Mouse (Mus musculus): ENCODE data around the gene Klf4.

Klf4 gene

DNA sequence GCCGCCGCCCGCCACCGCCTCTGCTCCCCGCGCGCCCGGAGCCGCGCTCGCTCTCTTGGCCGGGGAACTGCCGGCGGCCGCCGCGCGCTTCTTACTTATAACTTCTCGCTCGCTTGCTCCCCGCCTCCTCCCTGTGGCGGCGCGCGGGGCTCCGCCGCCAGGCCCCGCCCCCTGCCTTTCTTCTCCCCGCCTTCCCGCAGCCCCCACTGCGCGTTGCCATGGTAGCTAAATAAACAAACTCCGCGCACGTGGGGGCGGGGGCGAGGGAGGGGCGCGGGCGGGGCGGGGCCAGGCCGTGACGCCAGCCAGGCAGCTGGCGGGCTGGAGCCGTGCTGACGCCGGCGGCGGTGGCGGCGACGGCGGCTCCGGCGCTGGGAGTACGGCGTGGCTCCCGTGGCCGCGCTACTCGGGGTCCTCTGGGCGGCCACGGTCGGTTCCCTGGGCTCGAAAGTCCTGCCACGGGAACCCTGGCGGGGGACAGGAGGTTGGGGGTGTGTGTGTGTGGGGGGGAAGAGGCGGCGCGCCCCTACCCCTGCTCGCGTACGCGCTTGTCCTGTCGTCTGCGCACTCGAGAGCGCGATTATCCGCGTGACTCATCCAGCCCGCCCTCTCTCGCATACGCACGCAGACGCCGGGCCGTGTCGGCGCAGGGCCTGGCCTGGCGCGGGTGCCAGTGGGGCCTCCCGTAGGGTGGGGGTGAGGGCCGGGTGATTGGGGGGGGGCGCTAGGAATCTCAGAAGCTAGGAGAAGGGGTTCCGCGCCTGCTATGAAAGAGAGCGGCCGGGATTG is at the start of gene Klf4:
Gene Klf4 (minus strand): TSS at position 60 of the 789 bp plus-strand sequence.
- peak; percentile 90 for DNase-seq

DNA sequence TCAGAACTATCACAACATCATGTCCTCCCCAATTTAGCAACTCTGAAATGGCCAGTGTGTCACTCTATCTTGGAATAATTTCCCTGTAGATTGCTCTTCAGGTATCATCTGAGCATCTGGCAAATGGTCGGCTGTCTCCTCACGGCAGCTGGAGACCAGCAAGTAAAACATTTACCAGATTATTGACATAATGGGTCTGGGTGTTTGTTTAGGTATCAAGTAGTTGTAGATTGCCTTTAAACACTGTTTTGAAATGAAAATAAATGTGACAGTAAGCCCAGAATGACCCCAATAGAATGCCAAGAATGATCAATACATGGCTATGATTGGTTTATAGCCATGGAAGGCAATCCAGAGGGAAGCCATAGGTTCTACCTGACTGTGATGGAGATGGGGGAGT is 39.2 kb upstream of the Klf4 start:
- DNase-seq, result no peak

DNA sequence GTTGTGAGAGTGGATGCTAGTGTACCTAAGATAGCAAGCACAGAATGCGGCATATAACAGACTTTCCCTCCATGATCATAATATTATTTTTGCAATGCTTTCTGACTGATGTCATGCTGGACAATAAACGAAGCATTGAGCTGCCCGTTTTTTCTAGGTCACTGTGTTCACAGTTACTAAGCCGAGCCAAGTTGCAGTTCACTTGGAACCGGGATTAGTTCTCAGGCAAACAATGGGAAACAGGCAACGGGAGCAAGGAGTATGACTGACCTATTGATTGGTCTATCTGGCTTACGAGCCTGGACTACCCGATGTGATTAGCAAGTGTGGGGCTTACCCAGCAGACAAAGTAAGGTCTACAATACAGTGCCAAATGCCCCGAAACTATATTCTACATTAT is 35.7 kb upstream of the Klf4 start:
- DNase-seq, result no peak

DNA sequence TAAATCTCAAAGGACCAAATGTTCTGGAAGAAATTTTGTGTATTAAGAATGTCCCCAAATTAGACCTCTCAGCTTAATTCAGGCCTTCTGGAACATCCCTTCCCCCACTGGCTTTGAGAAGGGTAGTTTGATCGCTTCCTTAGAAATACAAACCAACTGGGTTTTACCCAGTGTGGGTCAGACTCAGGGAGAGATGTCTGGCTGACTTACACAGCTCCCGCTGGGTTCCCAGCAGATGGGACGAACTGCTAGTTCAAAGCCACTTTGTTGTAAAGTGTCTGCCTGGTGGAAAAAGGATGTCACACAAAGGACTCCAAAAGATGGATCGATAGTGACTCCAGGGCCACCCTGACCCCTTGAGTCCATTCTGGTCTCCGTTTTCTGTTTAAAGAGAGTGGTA is 35.3 kb upstream of the Klf4 start:
- no peak for DNase-seq

DNA sequence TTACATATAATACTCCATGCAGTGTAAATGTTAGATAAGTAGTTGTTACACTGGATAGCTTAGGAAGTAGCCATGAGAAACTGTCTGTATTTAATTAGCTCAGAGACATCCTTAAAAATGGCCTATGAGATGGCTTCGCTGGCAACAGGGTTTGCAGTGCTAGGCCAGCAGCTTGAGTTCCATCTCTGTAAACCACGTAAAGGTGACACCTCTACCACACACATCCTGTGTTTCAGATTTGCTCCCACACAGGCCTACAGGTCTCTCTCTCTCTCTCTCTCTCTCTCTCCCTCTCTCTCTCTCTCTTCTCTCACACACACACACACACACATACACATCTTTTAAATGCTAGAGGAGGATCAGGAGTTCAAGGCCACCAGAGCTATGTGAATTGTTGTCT is 32.1 kb upstream of the Klf4 start:
- DNase-seq, result no peak

DNA sequence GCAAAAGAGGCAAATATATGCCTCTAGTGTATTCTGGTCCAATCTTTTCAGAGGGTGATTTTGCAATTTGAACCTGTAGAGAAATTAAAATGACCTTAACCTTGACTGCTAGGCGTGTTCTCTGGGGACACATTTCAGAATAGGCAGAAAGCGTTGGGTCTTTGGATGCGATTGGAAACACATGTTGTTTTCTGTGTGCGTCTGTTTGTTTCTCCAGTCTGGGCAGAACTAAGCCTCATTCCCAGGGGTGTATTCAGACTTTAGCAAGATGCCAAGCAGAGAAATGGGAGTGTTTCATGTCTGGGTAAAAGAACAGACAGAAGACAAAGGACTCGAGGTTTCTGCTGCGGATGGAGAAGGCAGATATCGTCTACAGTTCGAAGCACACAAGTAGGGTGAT is 30.8 kb upstream of the Klf4 start:
- DNase-seq, result no peak

DNA sequence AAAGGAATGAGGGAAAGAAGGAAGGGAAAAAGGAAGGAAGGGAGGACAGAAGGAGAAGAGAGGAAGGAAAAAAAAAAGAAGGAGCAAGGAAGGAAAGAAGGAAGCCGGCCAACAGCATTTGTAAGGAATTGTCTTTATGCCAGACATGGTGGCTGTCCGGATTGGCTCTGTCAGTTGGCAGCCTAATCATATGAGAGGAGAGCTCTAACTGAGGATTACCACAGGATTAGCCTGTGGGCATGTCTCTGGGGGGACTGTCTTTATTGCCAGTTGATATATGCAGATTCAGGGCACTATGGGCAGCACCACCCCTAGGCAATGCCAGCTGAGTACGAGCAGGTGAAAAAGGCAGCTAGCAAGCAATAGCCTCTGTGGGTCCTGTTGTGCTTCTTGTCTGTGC is 29.8 kb upstream of the Klf4 start:
- no peak for DNase-seq

DNA sequence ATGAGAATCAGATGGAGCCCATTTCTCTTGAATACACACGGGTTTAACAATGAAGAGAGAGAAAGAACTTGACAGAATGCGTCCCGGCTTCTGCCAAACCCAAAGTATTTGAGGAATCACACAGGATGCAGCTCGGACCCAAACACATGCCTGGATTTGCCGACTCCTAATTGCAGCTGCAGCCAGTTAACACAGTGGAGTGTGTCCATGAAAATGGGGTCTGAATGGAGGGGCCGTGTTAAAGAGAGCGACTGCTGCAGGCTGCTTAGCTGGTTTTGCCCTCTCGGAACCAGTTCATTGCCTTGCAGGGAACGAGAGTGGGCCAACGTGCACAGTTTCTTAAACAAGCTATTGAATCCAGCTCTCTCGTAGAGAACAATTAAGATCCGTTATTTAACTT is 14.6 kb upstream of the Klf4 start:
- DNase-seq, result no peak

DNA sequence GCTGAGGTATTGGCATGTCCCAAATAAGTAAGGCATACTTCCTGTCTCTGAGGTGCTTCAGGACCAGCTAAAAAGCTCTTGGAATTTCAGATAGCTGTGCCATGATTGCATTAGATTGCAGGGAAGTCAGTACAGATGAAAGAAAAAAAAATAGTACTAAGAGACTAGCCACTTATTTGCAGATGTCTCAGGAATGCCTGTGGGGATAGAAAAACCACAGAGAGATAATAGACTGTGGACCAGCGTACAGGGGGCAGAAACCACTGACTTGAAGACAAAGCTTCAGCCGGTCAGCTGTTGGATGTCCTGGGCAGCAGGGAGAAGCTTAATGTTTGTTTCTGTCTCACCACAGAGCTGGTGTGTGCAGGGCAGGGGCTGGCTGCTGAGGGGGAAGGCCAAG is 10.5 kb upstream of the Klf4 start:
- no peak for DNase-seq

DNA sequence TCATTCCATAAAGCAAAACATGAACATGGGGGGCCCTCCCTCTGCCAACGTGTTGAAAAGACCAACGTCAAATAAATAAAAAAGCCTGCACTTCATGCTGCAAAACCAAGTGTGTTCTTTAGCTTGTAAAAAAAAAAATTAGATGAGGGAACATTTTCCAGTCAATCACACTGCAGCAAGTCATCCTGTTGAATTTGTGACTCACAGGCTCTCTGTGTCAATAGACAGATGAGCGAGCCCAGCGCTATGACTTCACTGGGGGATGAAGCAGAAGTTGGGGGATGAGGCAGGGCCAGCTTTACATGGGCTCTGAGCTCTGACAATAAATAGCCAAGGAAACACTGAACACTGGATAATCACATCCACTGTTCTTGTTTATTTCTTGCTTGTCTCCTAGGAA is 9.4 kb upstream of the Klf4 start:
- no peak for DNase-seq

DNA sequence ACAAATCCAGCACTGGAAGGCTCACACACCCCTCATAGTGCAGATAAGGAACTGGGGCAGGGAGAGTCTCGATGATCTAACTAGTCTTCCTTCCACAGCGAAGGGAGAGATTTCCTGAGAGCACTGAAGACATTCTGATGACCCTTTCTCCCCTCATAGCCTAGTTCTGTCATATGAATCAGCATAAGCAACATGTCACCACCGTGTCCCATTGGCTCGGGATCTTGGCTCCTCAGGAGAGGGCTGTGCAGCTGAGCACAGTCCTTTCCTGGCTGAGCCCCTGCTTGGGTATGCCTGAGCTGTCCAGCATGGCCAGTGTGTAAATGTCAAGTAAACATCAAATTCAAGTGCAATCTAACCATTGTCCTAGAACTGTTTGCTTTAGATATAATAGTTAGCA is 9.0 kb upstream of the Klf4 start:
- DNase-seq, result no peak

DNA sequence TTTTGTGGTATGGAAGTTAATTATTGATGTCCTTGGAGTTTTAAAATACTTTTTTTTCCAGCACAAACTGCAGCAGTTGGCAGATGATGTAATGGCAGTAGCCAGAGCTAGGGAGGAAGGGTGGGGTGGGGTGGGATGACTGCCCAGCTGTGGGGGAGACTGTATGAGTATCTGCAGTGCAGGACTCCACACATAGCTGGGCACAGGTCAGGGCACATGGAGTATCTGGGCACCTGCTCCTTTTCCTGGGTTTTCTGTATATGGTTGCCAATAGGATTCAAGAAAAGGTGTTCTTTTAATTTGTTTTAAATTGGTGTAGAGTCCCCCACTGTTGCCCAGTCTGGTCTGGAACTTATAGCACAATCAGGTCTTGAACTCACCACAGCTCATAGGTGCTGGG is 2.7 kb upstream of the Klf4 start:
- DNase-seq, result no peak

DNA sequence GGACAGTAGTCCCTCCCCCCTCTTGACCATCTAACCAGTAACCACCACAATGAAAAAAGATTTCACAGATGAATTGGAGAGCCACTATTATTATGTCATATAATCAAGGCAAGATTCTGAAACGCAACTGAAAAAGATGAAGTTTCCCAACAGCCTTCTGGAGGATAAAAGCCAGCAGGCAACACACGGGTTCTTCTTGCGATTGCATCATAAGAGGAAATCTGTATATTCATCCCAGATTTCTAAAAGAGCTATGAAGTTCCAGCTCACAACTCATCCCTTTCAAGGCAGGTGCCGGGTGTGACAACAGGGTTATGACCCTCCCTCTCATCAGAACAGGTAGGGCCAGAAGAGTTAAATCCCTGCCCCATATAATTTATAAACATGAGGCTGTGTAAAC is 2.2 kb upstream of the Klf4 start:
- DNase-seq, result no peak

DNA sequence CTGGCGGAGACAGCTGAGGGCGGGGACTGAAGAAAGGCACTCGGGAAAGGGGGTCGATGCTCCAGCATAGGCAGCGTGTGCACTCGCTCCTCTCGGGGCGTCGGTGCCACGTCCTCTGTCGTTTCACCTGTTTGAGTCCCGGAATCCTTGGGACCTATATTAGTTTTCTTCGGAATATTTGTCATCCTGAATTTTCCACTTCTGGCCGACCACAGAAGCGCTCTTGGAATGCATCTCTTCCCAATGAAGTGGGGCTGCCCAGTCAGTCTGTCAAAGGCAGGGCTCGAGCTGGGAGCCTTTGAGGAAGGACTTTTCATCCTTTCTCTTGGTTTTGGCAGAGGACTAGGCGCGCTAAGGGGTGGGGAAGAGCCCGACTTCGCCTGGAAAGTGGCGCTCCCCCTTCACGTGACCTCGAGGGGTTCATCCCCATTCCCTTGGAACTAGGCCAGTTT is 1.6 kb upstream of the Klf4 start:
- DNase-seq, result peak; percentile 16

DNA sequence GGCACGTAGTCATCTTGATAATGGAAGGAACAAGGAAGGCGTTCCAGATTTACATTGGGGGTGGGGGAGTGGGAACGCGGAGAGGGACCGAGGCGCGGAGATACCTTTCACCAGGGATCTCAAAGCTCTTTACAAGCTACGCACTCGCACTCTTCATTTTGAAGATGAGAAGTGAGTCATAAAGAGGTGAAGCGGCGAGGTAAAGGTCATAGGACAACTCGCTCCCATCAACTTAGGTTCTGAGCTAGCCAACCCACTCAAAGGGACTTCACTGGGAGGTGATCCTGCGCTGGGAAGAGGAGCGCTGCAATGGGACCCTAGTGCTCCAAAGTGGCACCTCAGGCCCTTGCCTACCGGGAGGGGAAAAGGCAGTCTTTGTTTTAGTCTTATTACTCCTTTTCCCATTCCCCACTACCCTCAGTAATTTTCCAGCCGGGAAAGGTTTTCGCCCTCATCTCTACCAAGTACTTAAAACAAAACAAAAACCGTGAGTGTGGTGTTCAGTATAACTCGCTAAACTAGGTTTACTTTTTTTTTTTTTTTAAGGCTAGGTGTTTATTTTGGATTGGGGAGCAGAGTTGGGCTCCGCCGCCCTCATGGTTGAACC is 1.0 kb upstream of the Klf4 start:
- DNase-seq, result no peak

DNA sequence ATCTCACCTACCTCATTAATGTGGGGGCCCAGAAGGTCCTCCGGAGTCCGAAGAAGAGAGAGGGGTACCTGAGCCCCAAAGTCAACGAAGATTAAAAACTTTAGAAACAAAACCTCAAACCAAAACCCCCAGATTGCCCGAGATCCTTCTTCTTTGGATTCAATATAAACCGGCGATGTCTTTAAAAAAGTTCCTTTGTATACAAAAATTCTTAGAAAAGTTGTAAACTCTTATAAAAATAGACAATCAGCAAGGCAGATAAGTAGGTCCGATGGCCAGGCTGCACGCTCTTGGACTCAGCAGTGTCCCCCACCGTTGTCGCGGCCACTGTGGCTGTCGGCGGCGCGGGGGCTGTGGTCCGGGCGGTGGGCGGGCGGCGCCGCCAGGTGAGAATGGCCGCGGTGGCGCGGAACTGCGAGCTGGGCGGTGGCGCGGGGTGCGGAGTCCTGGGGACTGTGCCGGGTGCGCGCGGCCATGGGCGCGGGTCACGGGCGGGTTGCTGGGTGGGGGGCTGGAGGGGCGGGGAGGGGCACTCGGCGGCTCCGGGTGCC is 335 bp downstream of the Klf4 start:
- peak; percentile 22 for DNase-seq

DNA sequence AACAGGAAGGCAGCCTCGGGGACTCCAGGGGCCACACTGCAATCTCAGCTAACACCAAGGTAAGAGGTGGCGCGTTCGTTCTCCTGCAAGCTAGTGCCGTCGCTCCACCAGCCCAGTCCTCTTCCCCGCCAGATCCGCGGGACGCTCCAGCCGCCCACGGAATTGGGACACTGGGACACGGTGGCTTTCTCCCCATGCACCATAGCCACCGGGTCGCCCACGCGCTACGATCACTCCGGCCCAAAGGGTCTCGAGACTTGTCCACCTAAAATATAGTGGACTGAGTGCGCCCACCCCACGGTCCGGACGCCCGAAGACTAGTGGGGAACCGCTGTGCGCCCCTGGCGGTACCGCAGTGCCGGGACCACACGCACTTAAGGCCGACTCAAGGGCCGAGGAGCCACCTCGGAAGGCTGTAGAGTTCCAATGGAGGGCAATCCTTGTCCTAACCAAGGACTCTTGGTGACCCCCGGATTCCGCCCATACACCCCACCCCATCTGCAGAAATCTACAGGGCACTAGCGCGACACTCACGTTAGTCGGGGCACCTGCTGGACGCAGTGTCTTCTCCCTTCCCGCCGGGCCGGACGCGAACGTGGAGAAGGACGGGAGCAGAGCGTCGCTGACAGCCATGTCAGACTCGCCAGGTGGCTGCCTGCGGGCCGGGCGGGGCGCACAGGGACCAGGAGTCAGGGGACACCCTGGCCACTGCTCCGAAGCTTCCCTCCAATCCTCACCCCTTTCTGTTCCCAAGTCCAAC is 990 bp downstream of the Klf4 start:
- DNase-seq, result peak; percentile 28

DNA sequence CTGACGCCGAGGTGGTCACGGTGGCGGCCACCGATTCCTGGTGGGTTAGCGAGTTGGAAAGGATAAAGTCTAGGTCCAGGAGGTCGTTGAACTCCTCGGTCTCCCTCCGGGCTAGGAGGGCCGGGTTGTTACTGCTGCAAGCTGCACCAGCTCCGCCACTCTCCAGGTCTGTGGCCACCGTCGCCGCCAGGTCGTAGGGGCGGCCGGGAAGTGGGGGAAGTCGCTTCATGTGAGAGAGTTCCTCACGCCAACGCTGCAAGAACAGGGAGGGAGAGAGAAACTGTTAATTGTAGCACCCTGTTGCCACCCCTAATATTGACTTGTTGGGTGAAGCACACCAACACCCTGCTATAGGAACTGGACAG is 1.6 kb downstream of the Klf4 start:
- DNase-seq, result no peak

DNA sequence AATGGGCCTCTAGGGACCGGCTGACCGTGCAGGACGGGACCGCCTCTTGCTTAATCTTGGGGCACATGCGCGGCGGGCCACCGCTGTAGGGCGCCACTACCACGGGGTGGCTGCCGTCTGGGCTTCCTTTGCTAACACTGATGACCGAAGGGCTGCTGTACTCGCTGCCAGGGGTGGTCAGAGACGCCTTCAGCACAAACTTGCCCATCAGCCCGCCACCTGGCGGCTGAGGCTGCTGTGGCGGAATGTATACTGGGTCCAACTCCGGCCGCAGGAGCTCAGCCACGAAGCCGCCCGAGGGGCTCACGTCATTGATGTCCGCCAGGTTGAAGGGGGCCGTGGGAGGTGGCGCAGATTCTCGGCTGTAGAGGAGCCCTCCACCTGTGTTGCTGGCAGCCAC is 2.0 kb downstream of the Klf4 start:
- peak; percentile 84 for DNase-seq

DNA sequence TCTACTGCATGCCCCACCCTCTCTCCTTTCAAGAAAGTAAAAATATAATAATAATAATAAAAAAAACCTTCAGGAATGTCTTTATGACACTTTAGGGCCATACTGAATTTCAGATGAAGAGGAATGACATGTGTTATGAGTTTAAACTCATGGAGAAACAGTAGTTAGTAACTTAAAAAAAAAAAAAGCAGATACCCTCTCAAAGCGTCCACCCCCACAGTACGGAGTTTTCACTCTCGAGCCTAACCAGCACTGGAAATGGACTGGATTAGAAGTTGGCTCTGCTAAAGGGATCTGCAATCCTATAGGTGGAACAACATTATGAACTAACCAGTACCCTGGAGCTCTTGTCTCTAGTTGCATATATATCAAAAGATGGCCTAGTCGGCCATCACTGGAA is 3.9 kb downstream of the Klf4 start:
- no peak for DNase-seq

DNA sequence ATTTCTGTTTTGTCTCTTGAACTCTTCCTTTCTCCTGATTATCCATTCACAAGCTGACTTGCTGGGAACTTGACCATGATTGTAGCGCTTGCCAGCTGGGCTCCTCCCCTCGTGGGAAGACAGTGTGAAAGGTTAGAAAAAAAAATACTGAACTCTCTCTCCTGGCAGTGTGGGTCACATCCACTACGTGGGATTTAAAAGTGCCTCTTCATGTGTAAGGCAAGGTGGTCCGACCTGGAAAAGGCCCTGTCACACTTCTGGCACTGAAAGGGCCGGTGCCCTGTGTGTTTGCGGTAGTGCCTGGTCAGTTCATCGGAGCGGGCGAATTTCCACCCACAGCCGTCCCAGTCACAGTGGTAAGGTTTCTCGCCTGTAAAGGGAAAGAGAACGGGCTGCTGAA is 4.3 kb downstream of the Klf4 start:
- peak; percentile 4 for DNase-seq

DNA sequence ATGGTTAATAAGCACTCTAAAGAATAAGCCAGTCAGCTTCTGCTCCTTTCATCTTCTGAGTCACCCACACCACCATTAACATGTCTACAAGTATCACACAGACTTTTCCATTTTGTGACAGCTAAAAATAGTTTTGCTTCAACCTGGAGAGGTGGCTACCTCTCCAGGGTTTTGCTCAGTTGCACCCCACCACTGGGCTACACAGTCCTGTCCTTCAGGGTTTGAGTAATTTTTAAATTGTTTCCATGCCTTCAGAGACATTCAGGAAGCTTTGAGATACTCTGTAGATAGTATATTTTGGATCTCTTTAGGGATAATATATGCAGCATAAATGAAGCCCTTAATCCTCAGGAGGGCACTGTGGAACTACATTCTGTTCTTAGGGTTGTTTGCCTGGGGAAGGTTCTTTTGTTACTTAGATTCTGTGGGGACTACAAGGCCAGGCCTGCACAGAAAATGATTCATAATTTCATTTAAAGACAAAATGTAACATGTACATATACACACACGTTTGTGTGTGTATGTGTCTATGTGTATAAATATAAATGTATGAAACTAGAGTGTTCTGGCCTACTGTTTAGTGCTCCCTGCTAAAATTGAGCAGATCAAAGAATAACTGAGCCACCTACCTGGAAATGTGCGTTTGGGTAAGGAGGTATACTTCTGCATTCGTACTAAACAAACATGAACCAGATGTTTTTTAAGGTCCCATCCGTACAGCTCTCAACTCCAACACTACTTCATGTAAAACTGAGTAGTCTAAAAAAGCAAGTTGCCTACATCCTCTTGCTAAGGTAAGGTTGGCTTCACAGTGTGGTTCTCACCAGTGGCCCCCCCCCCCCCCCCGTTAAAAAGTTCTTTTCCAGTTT is 5.8 kb downstream of the Klf4 start:
- DNase-seq, result peak; percentile 11

DNA sequence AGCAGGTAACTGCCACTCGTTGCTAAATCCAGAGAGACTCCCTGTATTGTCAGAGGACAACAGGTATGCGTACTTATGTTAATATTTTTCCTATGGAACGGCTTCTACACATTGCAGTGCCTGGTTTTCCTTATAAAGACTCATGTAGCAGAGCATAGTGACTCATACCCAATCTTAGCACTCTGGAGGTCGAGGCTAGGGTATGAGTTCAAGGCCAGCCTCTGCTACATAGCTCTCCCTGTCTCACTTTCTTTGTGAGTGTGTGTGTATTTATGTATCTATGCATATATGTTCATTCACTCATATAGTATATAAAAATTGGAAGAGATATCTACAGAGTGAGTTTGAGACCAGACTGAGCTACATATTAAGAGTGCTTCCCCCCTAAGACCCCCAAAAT is 8.3 kb downstream of the Klf4 start:
- DNase-seq, result no peak

All from kidney, adult 9 months (tissue).